Mouse (Mus musculus) natural killer cell, adult 2 months (primary cell): ENCODE measurements around the gene Ephb1.

ENCODE experiments used
- DNase-seq, 2 experiments: peaks; one replicate each; pipeline ENCODE4 v3.0.0; 2022; ENCODE audit warnings: low spot score in 2 of 2

The Ephb1 gene

GRCm38 (mm10) chr9:101986910-101987309 is 367.6 kb downstream of the Ephb1 start:
- DNase-seq = no peak

GRCm38 (mm10) chr9:101982378-101982777 is 372.1 kb downstream of the Ephb1 start:
- DNase-seq = no peak

- no peak for DNase-seq
These were observed 373.3 kb downstream of the Ephb1 start for GRCm38 (mm10) chr9:101981161-101981560.

- no peak for DNase-seq
These were observed 377.5 kb downstream of the Ephb1 start for GRCm38 (mm10) chr9:101976884-101977465.

GRCm38 (mm10) chr9:101972314-101972713 is 382.2 kb downstream of the Ephb1 start:
- DNase-seq = peak; percentile 19 to 30

GRCm38 (mm10) chr9:101971806-101972205 is 382.7 kb downstream of the Ephb1 start:
- no peak for DNase-seq

- no peak for DNase-seq
These were observed 398.3 kb downstream of the Ephb1 start for GRCm38 (mm10) chr9:101956228-101956627.

- DNase-seq = no peak
These were observed 400.0 kb downstream of the Ephb1 start for GRCm38 (mm10) chr9:101954529-101954928.

GRCm38 (mm10) chr9:101950101-101950500 is 404.4 kb downstream of the Ephb1 start:
- no peak for DNase-seq

GRCm38 (mm10) chr9:101945814-101946213 is 408.7 kb downstream of the Ephb1 start:
- DNase-seq = no peak

- no peak for DNase-seq
These were observed 409.2 kb downstream of the Ephb1 start for GRCm38 (mm10) chr9:101945326-101945725.

GRCm38 (mm10) chr9:101942058-101942669 is 412.3 kb downstream of the Ephb1 start:
- no peak for DNase-seq

GRCm38 (mm10) chr9:101940182-101940581 is 414.3 kb downstream of the Ephb1 start:
- DNase-seq = no peak

GRCm38 (mm10) chr9:101939006-101939405 is 415.5 kb downstream of the Ephb1 start:
- no peak for DNase-seq

GRCm38 (mm10) chr9:101938066-101938465 is 416.4 kb downstream of the Ephb1 start:
- DNase-seq = no peak

GRCm38 (mm10) chr9:101934887-101935286 is 419.6 kb downstream of the Ephb1 start:
- DNase-seq = no peak

- DNase-seq = no peak
These were observed 420.4 kb downstream of the Ephb1 start for GRCm38 (mm10) chr9:101933946-101934573.

- DNase-seq = no peak
These were observed 429.7 kb downstream of the Ephb1 start for GRCm38 (mm10) chr9:101924829-101925228.

- no peak for DNase-seq
These were observed 431.6 kb downstream of the Ephb1 start for GRCm38 (mm10) chr9:101922846-101923245.

GRCm38 (mm10) chr9:101919324-101919723 is 435.2 kb downstream of the Ephb1 start:
- no peak for DNase-seq

GRCm38 (mm10) chr9:101918771-101919170 is 435.7 kb downstream of the Ephb1 start:
- DNase-seq = no peak

GRCm38 (mm10) chr9:101915082-101915481 is 439.4 kb downstream of the Ephb1 start:
- no peak for DNase-seq

- DNase-seq = no peak
These were observed 443.2 kb downstream of the Ephb1 start for GRCm38 (mm10) chr9:101911176-101911866.
